ENCODE assay signal across 27 mouse cellular contexts in the genomic region with DNA sequence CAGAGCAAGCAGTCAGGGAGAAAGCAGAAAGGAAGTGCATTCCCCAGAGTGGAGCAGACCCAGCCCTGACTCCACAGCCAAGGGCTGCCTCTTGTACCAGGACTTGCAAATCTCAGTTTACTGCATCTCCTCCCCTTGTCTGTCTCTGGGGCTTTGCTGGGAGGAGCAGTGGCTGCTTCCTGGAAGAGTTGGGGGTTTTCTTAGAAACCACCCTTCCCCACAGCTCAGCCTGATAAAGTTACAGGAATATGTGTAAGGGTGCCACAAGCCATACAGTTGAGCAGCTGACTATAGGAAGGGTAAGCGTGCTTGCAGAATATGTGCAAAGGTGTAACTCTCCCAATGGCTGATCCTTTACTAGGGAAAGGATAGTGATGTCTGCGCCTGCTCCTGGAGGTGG. TPM values are rescaled to one million over a fixed set of nuclear protein-coding genes. Genes with fewer than 3 reads are reported as not detected.
DNase-seq lines count a peak whose midpoint lies in the region; ATAC-seq lines count a peak whose summit lies in the region.
"Had no signal": no experiment of that assay in that cellular context is flagged by ENCODE, and none has a peak within 500 bp of the region (broad histone marks: within the 10 kb centered on the region; RNA-seq: fewer than 3 reads in every experiment).

No protein-coding gene starts in this region.

- DNase-seq in midbrain, embryonic 11.5 days (ENCODE audit: low spot score, missing footprints), result peak; percentile 53
- DNase-seq in midbrain, embryonic 14.5 days, result no peak
- no peak for DNase-seq in liver, embryonic 11.5 days (ENCODE audit: low spot score)
- DNase-seq in frontal cortex, adult 2 months (ENCODE audit: extremely low spot score in 1 of 2, low spot score in 1 of 2), result no peak
- no peak for DNase-seq in lung, postnatal 14 days
- no peak for DNase-seq in forebrain, embryonic 14.5 days (ENCODE audit: low spot score)
- DNase-seq: adrenal gland, adult 8-10 months; cerebellum, adult 11 months; cerebellum, adult 9-10 months; embryo, embryonic 11 days; heart, postnatal 14 days; kidney, postnatal 14 days; layer of hippocampus, adult 9-11 months; lung, postnatal 4 days; thymus, postnatal 4 days had no signal

- no peak overlapping the region for H3K4me2 ChIP-seq in midbrain, embryonic 11.5 days
- H3K4me2 ChIP-seq in midbrain, embryonic 14.5 days (ENCODE audit: low read length), result no peak overlapping the region
- H3K4me2 ChIP-seq in liver, embryonic 11.5 days, result peak overlapping the region; percentile 25; the same call in 1 of the 2 replicates
- H3K4me2 ChIP-seq in forebrain, embryonic 14.5 days (ENCODE audit: low read length), result no peak overlapping the region
- H3K4me2 ChIP-seq: embryonic facial prominence, embryonic 12.5 days; forebrain, embryonic 15.5 days; limb, embryonic 12.5 days; liver, embryonic 15.5 days; neural tube, embryonic 12.5 days had no signal

- 67% methylated on average over 2 of the region's 2 CpGs for WGBS in midbrain, embryonic 11.5 days
- WGBS in midbrain, embryonic 14.5 days, result 81% methylated on average over 2 of the region's 2 CpGs
- WGBS in liver, embryonic 11.5 days, result 43% methylated on average over 2 of the region's 2 CpGs
- 63% methylated on average over 2 of the region's 2 CpGs for WGBS in forebrain, embryonic 14.5 days

- no peak for ATAC-seq in midbrain, embryonic 11.5 days (ENCODE audit: low FRiP score)
- no peak for ATAC-seq in midbrain, embryonic 14.5 days (ENCODE audit: low FRiP score, low TSS enrichment)
- peak; percentile 38 for ATAC-seq in activated CD4-positive, CD25-positive, alpha-beta regulatory T cell, adult 4 months
- ATAC-seq in liver, embryonic 11.5 days (replicated peaks; ENCODE audit: low FRiP score), result peak; percentile 58
- ATAC-seq in megakaryocyte progenitor cell, adult 5-6 weeks (replicated peaks; ENCODE audit: poor library complexity), result 0 out of 2 replicates have a peak, but pooled peaks have one; percentile 16
- ATAC-seq in forebrain, embryonic 14.5 days, result no peak
- ATAC-seq: forebrain, embryonic 15.5 days; hindbrain, postnatal 0 days; intestine, embryonic 16.5 days had no signal

- no peak overlapping the region for H3K27ac ChIP-seq in midbrain, embryonic 11.5 days (ENCODE audit: low read depth, low read length)
- no peak overlapping the region for H3K27ac ChIP-seq in midbrain, embryonic 14.5 days (replicated peaks; ENCODE audit: low read depth, low read length)
- H3K27ac ChIP-seq in liver, embryonic 11.5 days (ENCODE audit: low read depth, low read length), result no peak overlapping the region
- H3K27ac ChIP-seq in forebrain, embryonic 14.5 days (ENCODE audit: low read depth, low read length), result no peak overlapping the region
- H3K27ac ChIP-seq: embryonic facial prominence, embryonic 12.5 days; forebrain, embryonic 15.5 days; hindbrain, embryonic 10.5 days; hindbrain, postnatal 0 days; limb, embryonic 12.5 days; liver, embryonic 15.5 days; midbrain, embryonic 10.5 days; neural tube, embryonic 12.5 days had no signal

- H3K9me3 ChIP-seq in midbrain, embryonic 11.5 days (ENCODE audit: control insufficient read depth, low read length), result no peaks in the 10 kb centered on the region
- H3K9me3 ChIP-seq in midbrain, embryonic 14.5 days (ENCODE audit: control insufficient read depth, low read length), result no peaks in the 10 kb centered on the region
- H3K9me3 ChIP-seq in liver, embryonic 11.5 days (ENCODE audit: control insufficient read depth, low read length), result no peaks in the 10 kb centered on the region
- no peaks in the 10 kb centered on the region for H3K9me3 ChIP-seq in forebrain, embryonic 14.5 days (replicated peaks; ENCODE audit: control insufficient read depth, low read length)
- H3K9me3 ChIP-seq: embryonic facial prominence, embryonic 12.5 days; forebrain, embryonic 15.5 days; hindbrain, embryonic 10.5 days; limb, embryonic 12.5 days; liver, embryonic 15.5 days; midbrain, embryonic 10.5 days; neural tube, embryonic 12.5 days had no signal

- H3K36me3 ChIP-seq in midbrain, embryonic 11.5 days (ENCODE audit: control insufficient read depth, insufficient read depth, low read length), result no peaks in the 10 kb centered on the region
- 0 out of 2 replicates have a peak, but pooled peaks cover 3% of the 10 kb centered on the region for H3K36me3 ChIP-seq in midbrain, embryonic 14.5 days (ENCODE audit: control insufficient read depth, insufficient read depth, low read length)
- no peaks in the 10 kb centered on the region for H3K36me3 ChIP-seq in liver, embryonic 11.5 days (ENCODE audit: control insufficient read depth, insufficient read depth, low read length)
- H3K36me3 ChIP-seq in forebrain, embryonic 14.5 days (ENCODE audit: control insufficient read depth, insufficient read depth, low read length), result no peaks in the 10 kb centered on the region
- H3K36me3 ChIP-seq: forebrain, embryonic 15.5 days; neural tube, embryonic 12.5 days had no signal

- H3K4me3 ChIP-seq in midbrain, embryonic 11.5 days (ENCODE audit: low read depth, low read length), result no peak overlapping the region
- H3K4me3 ChIP-seq in midbrain, embryonic 14.5 days (replicated peaks; ENCODE audit: low read depth, low read length), result no peak overlapping the region
- no peak overlapping the region for H3K4me3 ChIP-seq in liver, embryonic 11.5 days (ENCODE audit: low read depth, low read length)
- no peak overlapping the region for H3K4me3 ChIP-seq in forebrain, embryonic 14.5 days (ENCODE audit: low read depth, low read length)
- H3K4me3 ChIP-seq: embryonic facial prominence, embryonic 12.5 days; forebrain, embryonic 15.5 days; hindbrain, embryonic 10.5 days; limb, embryonic 12.5 days; liver, embryonic 15.5 days; midbrain, embryonic 10.5 days; myocyte; neural tube, embryonic 12.5 days had no signal

- no peak overlapping the region for H3K9ac ChIP-seq in midbrain, embryonic 11.5 days (ENCODE audit: low read length)
- no peak overlapping the region for H3K9ac ChIP-seq in midbrain, embryonic 14.5 days (replicated peaks; ENCODE audit: low read length)
- H3K9ac ChIP-seq in liver, embryonic 11.5 days (ENCODE audit: low read depth, low read length), result no peak overlapping the region
- no peak overlapping the region for H3K9ac ChIP-seq in forebrain, embryonic 14.5 days (ENCODE audit: low read length)
- H3K9ac ChIP-seq: embryonic facial prominence, embryonic 12.5 days; forebrain, embryonic 15.5 days; limb, embryonic 12.5 days; liver, embryonic 15.5 days; neural tube, embryonic 12.5 days had no signal

- H3K27me3 ChIP-seq in midbrain, embryonic 11.5 days (ENCODE audit: control insufficient read depth, insufficient read depth, low read length), result peaks cover 2% of the 10 kb centered on the region; the same call in 1 of the 2 replicates
- peaks cover 1% of the 10 kb centered on the region; the same call in 1 of the 2 replicates for H3K27me3 ChIP-seq in midbrain, embryonic 14.5 days (ENCODE audit: control insufficient read depth, insufficient read depth, low read length)
- peaks cover 11% of the 10 kb centered on the region for H3K27me3 ChIP-seq in liver, embryonic 11.5 days (replicated peaks; ENCODE audit: control insufficient read depth, insufficient read depth, low read length)
- peaks cover 3% of the 10 kb centered on the region for H3K27me3 ChIP-seq in forebrain, embryonic 14.5 days (replicated peaks; ENCODE audit: control insufficient read depth, insufficient read depth, low read length)

- no peaks in the 10 kb centered on the region for H3K4me1 ChIP-seq in midbrain, embryonic 11.5 days (ENCODE audit: control insufficient read depth, insufficient read depth, low read length)
- peaks cover 3% of the 10 kb centered on the region; the same call in 1 of the 2 replicates for H3K4me1 ChIP-seq in midbrain, embryonic 14.5 days (ENCODE audit: control insufficient read depth, insufficient read depth, low read length)
- no peaks in the 10 kb centered on the region; the same call in 1 of the 2 replicates for H3K4me1 ChIP-seq in liver, embryonic 11.5 days (replicated peaks; ENCODE audit: control insufficient read depth, insufficient read depth, low read length)
- no peaks in the 10 kb centered on the region for H3K4me1 ChIP-seq in forebrain, embryonic 14.5 days (ENCODE audit: control insufficient read depth, insufficient read depth, low read length)

RNA-seq across cellular contexts. Expression of gene Pigz, which starts 6.9 kb away (rescaled TPM):
- 1.4 TPM in 2 replicates for polyA plus RNA-seq in midbrain, embryonic 11.5 days (2014; fragmentation: Nextera tagmentation; extraction: Ambion mirVana)
- 2.0 and 3.1 TPM in 2 replicates for polyA plus RNA-seq in midbrain, embryonic 14.5 days (2014; fragmentation: Nextera tagmentation; extraction: Ambion mirVana)
- under 1 TPM; 0.44 to 0.64 TPM for polyA plus RNA-seq in activated CD4-positive, CD25-positive, alpha-beta regulatory T cell, adult 4 months (2017; shearing (Covaris generic))
- 0.38 and 0.75 TPM in 2 replicates for polyA plus RNA-seq in liver, embryonic 11.5 days (2014; fragmentation: Nextera tagmentation; extraction: Ambion mirVana)
- not detected in 2 replicates for total RNA-seq in megakaryocyte progenitor cell, adult 5-6 weeks (2015)
- not detected in 2 replicates for total RNA-seq in megakaryocyte progenitor cell, adult 5-6 weeks (2017)
- 8.8 and 11.6 TPM in 2 replicates for polyA plus RNA-seq in frontal cortex, adult 2 months (2012; rRNA removed)
- polyA plus RNA-seq in forebrain, embryonic 14.5 days (2014; fragmentation: Nextera tagmentation; extraction: Ambion mirVana), result 0.91 and 2.2 TPM in 2 replicates

RNA-seq across cellular contexts. Expression of gene 0610012G03Rik, which starts 7.7 kb away (rescaled TPM):
- polyA plus RNA-seq in midbrain, embryonic 11.5 days (2014; fragmentation: Nextera tagmentation; extraction: Ambion mirVana), result 86.0 and 93.2 TPM in 2 replicates
- 115 and 132 TPM in 2 replicates for polyA plus RNA-seq in midbrain, embryonic 14.5 days (2014; fragmentation: Nextera tagmentation; extraction: Ambion mirVana)
- 1 to 10 TPM; 5.5 to 7.3 TPM for polyA plus RNA-seq in activated CD4-positive, CD25-positive, alpha-beta regulatory T cell, adult 4 months (2017; shearing (Covaris generic))
- 86.1 and 93.7 TPM in 2 replicates for polyA plus RNA-seq in liver, embryonic 11.5 days (2014; fragmentation: Nextera tagmentation; extraction: Ambion mirVana)
- total RNA-seq in megakaryocyte progenitor cell, adult 5-6 weeks (2015), result 22.7 and 28.3 TPM in 2 replicates
- 10.3 and 14.1 TPM in 2 replicates for total RNA-seq in megakaryocyte progenitor cell, adult 5-6 weeks (2017)
- 75.0 and 89.4 TPM in 2 replicates for polyA plus RNA-seq in frontal cortex, adult 2 months (2012; rRNA removed)
- polyA plus RNA-seq in forebrain, embryonic 14.5 days (2014; fragmentation: Nextera tagmentation; extraction: Ambion mirVana), result 127 and 136 TPM in 2 replicates

RNA-seq across cellular contexts. Expression of gene Ncbp2, which starts 7.7 kb away (rescaled TPM):
- polyA plus RNA-seq in midbrain, embryonic 11.5 days (2014; fragmentation: Nextera tagmentation; extraction: Ambion mirVana), result 165 and 173 TPM in 2 replicates
- 99.9 and 104 TPM in 2 replicates for polyA plus RNA-seq in midbrain, embryonic 14.5 days (2014; fragmentation: Nextera tagmentation; extraction: Ambion mirVana)
- 10 to 100 TPM; 32.3 to 38.7 TPM for polyA plus RNA-seq in activated CD4-positive, CD25-positive, alpha-beta regulatory T cell, adult 4 months (2017; shearing (Covaris generic))
- polyA plus RNA-seq in liver, embryonic 11.5 days (2014; fragmentation: Nextera tagmentation; extraction: Ambion mirVana), result 93.0 and 93.5 TPM in 2 replicates
- total RNA-seq in megakaryocyte progenitor cell, adult 5-6 weeks (2015), result 39.7 and 43.1 TPM in 2 replicates
- total RNA-seq in megakaryocyte progenitor cell, adult 5-6 weeks (2017), result 48.3 and 51.4 TPM in 2 replicates
- 80.2 and 105 TPM in 2 replicates for polyA plus RNA-seq in frontal cortex, adult 2 months (2012; rRNA removed)
- 103 and 116 TPM in 2 replicates for polyA plus RNA-seq in forebrain, embryonic 14.5 days (2014; fragmentation: Nextera tagmentation; extraction: Ambion mirVana)

Comparison
In these comparisons a context has a peak if more than half of its experiments do, and no peak if none do; other contexts are left out.
1. ATAC-seq: peak in activated CD4-positive, CD25-positive, alpha-beta regulatory T cell, adult 4 months (single experiment), liver, embryonic 11.5 days (single experiment) and megakaryocyte progenitor cell, adult 5-6 weeks (single experiment); none in midbrain, embryonic 11.5 days (single experiment), midbrain, embryonic 14.5 days (single experiment) and forebrain, embryonic 14.5 days (single experiment).